Mouse (Mus musculus) brain, embryonic 14.5 days (tissue): Measurements from ENCODE around the gene Pax4.

Source experiments
- CTCF ChIP-seq: fragments of 200-500 bp; IDR thresholded peaks from 2 replicates; pipeline ENCODE4 v1.5.1; 2012; ENCODE audit warnings: inconsistent platforms, mild to moderate bottlenecking, moderate library complexity, borderline replicate concordance; ENCODE audit not compliant: insufficient read depth, insufficient read length; ENCODE audit errors: extremely low read depth
- POLR2A ChIP-seq: fragments of 200-500 bp; IDR thresholded peaks from 2 replicates; pipeline ENCODE4 v1.6.1; 2012; ENCODE audit warnings: mild to moderate bottlenecking, inconsistent platforms, borderline replicate concordance; ENCODE audit not compliant: poor library complexity, insufficient read depth, insufficient read length, severe bottlenecking; ENCODE audit errors: extremely low read depth

DNA sequence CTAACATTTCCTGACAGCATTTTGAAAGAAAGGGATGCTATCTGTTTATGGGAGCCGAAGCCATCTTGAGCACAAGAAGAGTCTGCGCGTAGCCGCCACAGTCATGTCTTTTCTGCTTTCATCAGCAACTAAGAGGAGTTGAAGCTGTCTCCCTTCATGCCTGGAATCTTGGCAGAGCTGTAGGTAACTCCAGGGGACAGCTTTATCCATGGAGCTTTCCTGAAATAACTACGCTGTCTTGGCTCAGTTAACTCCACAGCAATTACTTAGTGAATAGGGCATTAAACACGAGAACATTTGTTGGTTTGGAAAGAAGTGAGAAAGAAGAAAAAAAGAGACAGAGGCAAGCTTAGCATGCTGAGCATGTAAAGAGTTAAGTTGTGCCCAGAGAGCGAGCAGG lies 1.2 kb downstream of the Pax4 start:
- TF ChIP-seq CTCF (no peak), POLR2A (no peak)
